Mouse (Mus musculus): ENCODE measurements at regions not wholly inside any gene's neighbourhood (a gene's known extent, or its start where the extent isn't known, plus 50 kb on each side); places are given as distances from the start of the nearest gene placed in this dataset.

GRCm38 (mm10) chr2:71689041-71689440 lies 56.4 kb upstream of the Itga6 start:
- DNase-seq (ENCODE audit: low spot score in 2 of 2): no peak

DNA sequence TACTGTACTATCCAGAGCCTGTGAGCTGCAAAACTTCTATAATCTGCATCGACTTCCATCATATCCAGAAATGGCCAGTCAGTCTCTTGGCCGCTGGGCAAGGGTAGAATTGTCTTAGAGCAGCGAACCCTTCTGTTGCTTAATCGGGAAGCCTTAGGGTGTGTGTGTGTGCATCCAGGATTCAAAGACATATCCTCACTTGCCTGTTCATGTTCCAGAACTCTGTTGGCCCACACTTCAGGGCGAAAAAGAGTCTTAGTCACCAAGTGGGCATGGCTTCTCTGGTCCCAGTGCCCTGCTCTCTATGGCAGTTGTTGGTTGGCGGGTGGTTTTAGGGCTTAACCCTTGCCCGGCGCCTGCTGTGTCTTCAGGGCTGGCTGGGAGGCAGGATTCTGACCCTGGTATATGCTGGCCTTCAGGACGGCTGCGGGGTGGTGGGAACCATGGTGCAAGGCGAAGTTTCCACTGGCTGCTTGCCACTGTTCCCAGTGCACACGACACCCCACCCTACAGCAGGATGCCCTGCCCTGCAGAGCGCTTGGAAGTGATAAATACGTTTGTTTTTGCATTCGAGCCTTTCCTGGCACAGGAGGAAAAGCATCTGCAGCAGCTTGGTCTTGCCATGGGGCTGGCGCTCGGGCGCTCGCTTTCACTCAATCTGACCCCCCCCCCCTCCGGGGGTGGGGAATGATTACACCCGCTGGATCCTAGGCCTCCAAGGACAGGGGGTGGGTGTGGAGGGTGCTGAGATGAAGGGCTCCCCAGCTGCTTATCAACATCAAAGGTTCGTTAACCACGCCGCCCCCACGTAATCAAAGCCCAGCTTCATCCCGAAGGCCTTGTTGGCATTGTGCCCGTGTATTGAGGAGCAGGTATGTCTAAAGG lies 54.9 kb upstream of the Itga6 start:
- peak in 1 of 2 experiments; percentile 24 for DNase-seq (ENCODE audit: low spot score in 2 of 2)

DNA sequence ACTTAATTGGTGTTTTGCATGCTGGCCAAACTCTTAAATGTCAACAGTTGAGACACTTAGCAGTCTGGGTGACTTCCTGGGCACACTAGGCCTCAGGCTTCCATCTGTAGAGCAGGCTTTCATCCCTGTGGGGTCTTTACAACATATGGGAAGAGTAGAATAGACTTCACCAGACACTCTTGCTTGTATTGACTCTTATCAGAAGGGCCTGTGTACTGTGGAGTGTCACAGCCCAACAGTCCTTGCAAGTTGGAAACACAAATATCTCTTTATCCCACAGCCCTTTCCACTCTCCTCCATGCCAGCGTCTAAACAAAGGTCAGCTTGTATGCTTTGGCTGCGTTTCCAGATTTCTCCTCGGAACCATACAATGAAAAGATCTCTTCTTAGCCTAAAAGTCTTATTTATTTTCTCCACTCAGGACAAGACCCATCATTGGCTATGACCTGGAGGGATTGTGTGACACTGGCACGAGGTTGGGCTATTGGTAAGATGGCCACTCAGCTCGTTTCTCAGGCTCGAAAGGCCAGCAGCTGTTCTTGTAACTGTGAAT lies 50.6 kb upstream of the Itga6 start:
- DNase-seq (ENCODE audit: low spot score in 2 of 2): no peak
